Mouse (Mus musculus) liver, adult 2 months (tissue): ENCODE measurements at regions not wholly inside any gene's neighbourhood (a gene's known extent, or its start where the extent isn't known, plus 50 kb on each side); places are given as distances from the start of the nearest gene placed in this dataset.

Experiments used
- CTCF ChIP-seq: fragments of 200-500 bp; IDR thresholded peaks from 2 replicates; pipeline ENCODE4 v1.5.1; 2011; ENCODE audit warnings: low read depth, low read length, control low read depth
- POLR2A ChIP-seq: fragments of 200-500 bp; IDR thresholded peaks from 2 replicates; pipeline ENCODE4 v1.6.1; 2011; ENCODE audit warnings: low read length, control low read depth; ENCODE audit not compliant: insufficient read depth; ENCODE audit errors: extremely low read depth

DNA sequence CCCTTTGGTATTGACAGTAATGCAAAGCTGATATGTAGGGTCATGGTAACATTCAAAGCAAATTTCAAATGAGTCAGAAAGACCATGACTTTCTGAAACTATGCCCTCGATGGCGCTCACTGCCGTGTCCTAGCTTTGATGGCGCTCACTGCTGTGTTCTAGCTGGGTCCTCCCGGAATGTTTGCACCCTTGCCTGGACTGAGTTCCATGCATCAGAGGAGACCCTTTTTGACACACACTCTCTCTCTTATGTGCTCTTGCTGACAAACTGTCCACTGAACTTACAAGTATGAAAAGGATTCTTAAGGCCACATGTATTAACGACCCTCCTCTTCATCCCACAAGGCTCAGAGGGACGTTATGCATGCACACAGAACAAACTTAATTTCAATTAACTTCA lies 94.1 kb downstream of the Dad1 start:
- no peak for TF ChIP-seq CTCF
- no peak for TF ChIP-seq POLR2A
